Mouse (Mus musculus) monocyte, adult 2 months (primary cell): ENCODE results near the gene Inpp5f.
"Not testable (repeated sequence)": the region's sequence is repeated elsewhere in the genome, so short reads cannot be mapped to it uniquely, and the experiment has no call there.

Experiments
- DNase-seq, 2 experiments: peaks; one replicate each; pipeline ENCODE4 v3.0.0; 2022; ENCODE audit warnings: low spot score in 2 of 2, low read depth in 1 of 2

Gene Inpp5f

GRCm38 (mm10) chr7:128592118-128592935 is 18.8 kb upstream of the Inpp5f start:
- DNase-seq: no peak

DNA sequence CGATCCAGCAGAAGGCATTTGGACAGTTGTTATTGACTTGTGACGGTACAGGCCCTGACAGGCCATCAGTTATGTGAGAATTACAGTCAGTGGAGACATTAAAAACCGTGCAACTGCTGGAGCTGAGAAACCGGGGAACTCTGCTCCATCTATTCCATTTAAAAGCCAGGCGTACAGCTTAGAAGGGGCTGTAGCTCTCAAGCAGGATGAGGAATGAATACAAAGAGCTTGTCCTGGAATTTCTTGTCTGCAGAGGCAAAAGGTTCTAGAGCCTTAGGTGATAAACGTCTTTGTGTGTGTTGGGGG is 18.2 kb upstream of the Inpp5f start:
- no peak for DNase-seq

GRCm38 (mm10) chr7:128596274-128596673 is 14.9 kb upstream of the Inpp5f start:
- DNase-seq: no peak

DNA sequence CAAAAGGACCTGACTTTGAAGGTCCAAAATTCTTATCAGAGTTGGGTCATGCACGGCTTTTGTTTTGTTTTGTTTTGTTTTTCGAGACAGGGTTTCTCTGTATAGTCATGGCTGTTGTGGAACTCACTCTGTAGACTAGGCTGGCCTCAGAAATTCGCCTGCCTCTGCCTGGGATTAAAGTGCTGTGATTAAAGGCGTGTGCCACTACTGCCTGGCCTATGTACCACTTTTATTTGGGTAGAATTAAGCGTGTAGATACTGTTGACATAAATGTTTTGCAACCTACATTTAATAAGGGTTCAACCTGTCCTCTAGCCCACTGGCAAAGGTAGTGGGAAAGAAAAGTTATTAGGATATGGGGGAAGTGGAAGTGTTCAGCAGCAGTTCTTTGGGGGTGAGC is 12.1 kb upstream of the Inpp5f start:
- no peak for DNase-seq

DNA sequence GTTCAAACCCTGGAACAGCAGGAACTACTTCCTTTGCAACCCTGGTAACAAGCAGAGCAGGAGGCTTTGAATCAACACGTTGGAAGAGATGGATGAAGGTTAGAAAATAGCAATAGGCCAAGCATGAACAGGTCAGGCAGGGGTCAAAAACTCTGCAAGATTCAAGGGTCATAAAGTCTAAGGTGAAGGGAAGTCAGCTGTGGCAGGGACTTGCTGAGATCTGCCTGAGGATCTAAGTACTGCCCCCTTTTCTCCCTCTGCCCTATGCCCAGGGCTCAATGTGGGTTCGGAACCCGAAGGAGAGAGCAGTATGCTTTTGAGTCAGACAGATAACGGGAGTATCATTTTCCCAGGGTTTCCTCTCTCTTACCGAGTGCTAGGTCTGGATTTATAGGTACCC is 9.3 kb upstream of the Inpp5f start:
- DNase-seq: no peak

- not testable (repeated sequence) for DNase-seq
These were observed 1.2 kb upstream of the Inpp5f start for GRCm38 (mm10) chr7:128609936-128610335.

DNA sequence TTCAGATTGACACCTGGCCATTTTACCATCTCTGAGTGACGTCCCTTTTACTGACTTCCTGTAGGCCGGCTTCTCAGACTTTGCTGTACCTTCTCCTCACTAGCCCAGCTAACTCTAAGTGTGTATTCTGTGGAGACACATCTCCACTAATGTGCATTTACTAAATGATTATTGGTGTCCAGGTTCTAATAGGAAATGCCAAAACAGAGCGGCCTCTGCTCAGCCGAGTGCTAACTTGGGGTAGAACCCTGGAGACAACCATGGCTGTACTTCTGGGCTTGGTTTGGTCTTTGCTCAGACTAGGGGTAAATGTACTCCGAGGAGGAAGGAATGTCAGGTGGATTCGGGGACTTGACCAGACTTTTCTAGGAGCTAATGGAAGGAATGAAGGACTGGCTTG is 638 bp upstream of the Inpp5f start:
- no peak for DNase-seq

- DNase-seq: no peak
These were observed 777 bp downstream of the Inpp5f start for GRCm38 (mm10) chr7:128611799-128612411.

- DNase-seq: no peak
These were observed 1.5 kb downstream of the Inpp5f start for GRCm38 (mm10) chr7:128612521-128613181.

- DNase-seq: no peak
These were observed 2.5 kb downstream of the Inpp5f start for GRCm38 (mm10) chr7:128613578-128613977.

DNA sequence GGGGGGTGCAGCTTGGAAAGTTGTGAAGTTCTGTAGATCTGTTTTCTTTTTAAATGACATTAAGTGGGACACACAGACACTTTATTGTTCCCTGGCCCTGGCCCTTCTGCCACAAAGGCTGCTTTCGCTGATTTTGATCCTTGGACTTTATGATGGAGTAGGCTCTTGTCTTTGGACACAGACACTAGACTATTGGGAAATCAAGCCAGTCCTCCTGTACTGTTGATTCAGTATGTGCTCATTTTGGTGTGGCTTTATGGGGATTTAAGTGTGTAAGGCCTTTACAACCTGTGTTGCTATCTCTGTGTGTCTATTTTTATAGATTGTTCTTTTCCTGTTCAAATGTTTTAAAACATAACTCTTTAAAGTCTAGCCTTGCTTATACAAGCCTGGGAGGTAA is 6.5 kb downstream of the Inpp5f start:
- no peak for DNase-seq

DNA sequence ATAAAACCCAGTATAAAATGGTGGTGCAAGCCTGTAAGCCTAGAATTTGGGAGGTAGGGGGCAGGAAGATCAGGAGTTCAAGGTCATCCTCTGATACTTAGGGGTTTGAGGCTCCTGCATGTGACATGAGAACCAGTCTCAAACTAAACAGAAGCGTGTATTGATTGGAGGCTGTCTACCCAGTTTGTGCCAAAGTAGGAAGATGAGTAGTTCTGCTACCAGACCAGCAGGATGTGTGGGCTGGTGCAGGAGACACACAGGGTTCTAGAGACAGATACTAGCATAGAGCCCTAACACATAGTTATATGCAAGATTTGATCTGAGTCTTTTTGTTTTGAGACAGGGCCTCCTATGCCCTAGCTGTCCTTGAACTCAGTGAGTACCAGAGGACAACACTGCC is 9.1 kb downstream of the Inpp5f start:
- DNase-seq: no peak

GRCm38 (mm10) chr7:128622266-128622961 is 11.3 kb downstream of the Inpp5f start:
- DNase-seq: no peak

DNA sequence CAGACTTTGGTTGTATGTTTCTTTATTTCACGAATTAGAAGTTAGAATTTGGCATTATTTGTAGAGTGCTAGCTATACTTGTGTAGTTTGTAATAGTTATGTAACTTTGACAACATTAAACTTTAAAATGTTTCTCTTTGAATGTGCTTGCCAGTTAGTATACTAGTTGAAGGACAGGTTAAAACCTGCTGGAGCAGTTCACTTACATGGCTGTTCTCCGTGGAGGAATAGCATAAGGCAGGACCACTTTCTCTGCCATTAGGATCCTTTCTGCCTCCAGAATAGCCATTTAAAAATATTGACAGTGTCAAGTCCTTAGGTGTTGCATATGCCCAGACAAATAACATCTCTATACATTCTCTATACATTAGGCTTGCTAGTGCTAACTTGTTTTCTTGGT is 11.9 kb downstream of the Inpp5f start:
- no peak for DNase-seq

DNA sequence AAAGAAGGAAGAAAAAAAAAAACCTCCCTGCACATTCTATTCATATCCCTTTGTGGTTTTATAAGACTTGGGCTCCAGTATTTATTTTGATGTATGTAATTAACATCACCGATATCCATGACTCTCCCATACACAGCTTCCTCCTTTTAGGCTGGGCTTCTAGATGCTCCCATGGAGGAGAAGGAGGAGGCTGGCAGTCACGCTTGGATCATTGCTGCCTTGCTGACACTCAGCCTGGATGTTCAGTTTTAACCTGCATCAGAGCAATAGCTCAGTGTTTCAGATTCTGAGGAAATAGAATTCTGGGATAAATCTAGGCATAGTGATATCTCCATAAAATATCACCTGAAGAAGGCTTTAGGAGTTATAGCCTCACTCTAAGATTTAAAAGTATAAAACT is 14.3 kb downstream of the Inpp5f start:
- no peak for DNase-seq

DNA sequence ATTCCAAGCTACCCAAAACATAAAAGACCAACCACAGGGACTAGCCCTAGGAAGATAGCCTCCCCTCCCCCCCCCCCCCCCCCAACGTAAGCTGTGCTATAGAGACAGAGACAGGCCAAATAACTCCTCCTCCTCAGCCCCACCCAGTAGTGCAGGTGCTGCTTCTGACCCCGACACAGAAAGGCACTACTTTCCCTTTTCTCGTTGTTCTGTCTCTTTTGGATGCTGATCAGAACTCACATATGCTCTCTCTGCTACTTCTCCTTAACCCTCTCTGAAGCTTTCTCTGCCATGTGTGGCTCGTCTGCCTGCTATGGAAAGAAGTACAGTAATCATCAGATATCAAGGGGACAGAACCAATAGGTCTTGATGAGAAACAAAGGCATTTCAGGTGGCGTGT is 15.5 kb downstream of the Inpp5f start:
- DNase-seq: no peak

- no peak for DNase-seq
These were observed 16.1 kb downstream of the Inpp5f start for GRCm38 (mm10) chr7:128627251-128627650.

DNA sequence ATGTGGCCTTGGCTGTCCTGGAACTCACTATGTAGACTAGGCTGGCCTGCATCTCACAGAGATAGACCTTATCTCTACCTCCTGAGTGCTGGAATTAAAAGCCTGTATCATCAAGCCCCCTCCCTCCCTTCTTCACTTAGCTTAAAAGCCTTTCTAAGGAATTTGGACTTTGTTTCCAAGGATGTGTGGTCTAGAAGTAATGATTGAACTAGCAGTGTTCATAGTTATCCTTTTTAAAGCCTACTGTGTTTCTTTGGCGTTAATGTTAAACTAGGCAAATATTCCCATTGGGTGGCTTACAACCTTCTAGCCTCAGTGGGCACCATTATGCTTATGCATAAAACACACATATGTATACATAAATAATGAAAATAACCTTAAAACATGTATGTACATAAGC is 16.6 kb downstream of the Inpp5f start:
- no peak for DNase-seq

GRCm38 (mm10) chr7:128633156-128633555 is 22.0 kb downstream of the Inpp5f start:
- no peak for DNase-seq

DNA sequence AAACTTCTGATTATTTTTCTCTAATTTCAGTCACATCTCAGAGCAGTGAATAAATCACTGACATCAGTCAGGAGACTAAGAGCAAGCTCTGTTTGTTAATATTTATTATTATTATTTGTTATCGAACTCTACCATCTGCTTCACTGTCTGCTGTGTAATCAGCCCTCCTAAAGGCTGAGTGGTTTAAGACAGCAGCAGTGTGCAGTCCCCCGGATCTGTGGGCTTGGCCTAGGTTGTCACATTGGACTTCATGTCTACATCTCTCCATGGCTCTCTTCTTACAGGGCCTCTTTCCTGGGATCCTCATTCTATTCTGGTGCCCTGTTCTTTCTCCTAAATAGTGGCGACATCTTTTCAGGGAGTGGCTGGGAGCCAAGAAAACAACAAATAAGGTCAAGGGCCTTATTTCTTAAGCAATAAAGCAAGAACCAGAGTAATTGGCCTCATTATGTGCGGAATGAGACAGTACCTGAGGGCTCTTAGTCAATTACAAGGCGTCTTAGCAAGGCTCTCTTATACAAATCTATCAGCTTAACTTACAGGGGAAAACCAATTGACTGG is 28.9 kb downstream of the Inpp5f start:
- no peak for DNase-seq

DNA sequence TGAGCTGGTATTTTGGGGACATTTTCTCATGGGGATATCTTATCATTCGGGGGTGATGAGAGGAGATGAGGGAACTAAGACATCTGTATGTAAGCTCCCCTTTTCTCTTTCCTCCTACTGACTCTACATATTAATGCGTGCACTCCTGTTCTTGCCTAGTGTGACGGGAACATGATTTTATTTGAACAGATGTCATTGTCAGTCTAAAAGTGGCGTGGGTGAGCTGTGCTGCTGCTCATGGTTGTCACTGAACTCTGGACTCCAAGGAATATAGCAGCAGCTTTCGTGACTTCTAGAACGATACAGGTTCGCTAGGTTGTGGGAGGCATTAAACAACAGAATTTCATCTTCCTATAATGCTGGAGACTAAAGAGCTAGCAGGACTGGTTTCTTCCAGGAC is 30.4 kb downstream of the Inpp5f start:
- no peak for DNase-seq

- DNase-seq: no peak
These were observed 31.3 kb downstream of the Inpp5f start for GRCm38 (mm10) chr7:128642386-128642785.
